Mouse (Mus musculus): ENCODE measurements around the gene Zic3.

Gene Zic3

GRCm38 (mm10) chrX:58042512-58042911 lies 20.0 kb downstream of the Zic3 start:
- no peak for DNase-seq (ENCODE audit: low spot score in 2 of 2)
